Mouse (Mus musculus) heart, embryonic 14.5 days (tissue): Measurements from ENCODE around the gene Ndufb4. TPM values are rescaled to one million over a fixed set of nuclear protein-coding genes. Genes with fewer than 3 reads are reported as not detected.

Experiments used
- ATAC-seq: fragments of 200-750 bp; cut with Nextera tagmentation; 2 replicates; pipeline ENCODE4 v1.8.0; 2017; ENCODE audit warnings: low read depth, moderate TSS enrichment; ENCODE audit not compliant: insufficient number of reproducible peaks, insufficient read depth, low FRiP score
- H3K27ac ChIP-seq, 2 experiments: fragments of 200-500 bp in 1 of 2; fragments of 300-500 bp in 1 of 2; sonication (generic) in 1 of 2; replicated peaks in 1 of 2; 2 replicates each; pipeline ENCODE4 v1.5.1; 2012 to 2014; ENCODE audit warnings: low read depth in 2 of 2, low read length in 2 of 2, control low read depth in 1 of 2, mild to moderate bottlenecking in 1 of 2, mixed read lengths in 1 of 2; ENCODE audit not compliant: control insufficient read depth in 1 of 2, insufficient read depth in 1 of 2
- H3K27me3 ChIP-seq: fragments of 300-500 bp; sonication (generic); 2 replicates; pipeline ENCODE4 v1.6.1; 2014; ENCODE audit warnings: mild to moderate bottlenecking, low read length, control low read depth; ENCODE audit not compliant: control insufficient read depth, insufficient read depth
- H3K36me3 ChIP-seq: fragments of 300-500 bp; sonication (generic); 2 replicates; pipeline ENCODE4 v1.6.1; 2014; ENCODE audit warnings: mild to moderate bottlenecking, control low read depth, low read length, mixed read lengths; ENCODE audit not compliant: control insufficient read depth, insufficient read depth
- H3K4me1 ChIP-seq, 2 experiments: fragments of 200-500 bp in 1 of 2; fragments of 300-500 bp in 1 of 2; sonication (generic) in 1 of 2; 2 replicates each; pipeline ENCODE4 v1.6.1; 2012 to 2014; ENCODE audit warnings: low read length in 2 of 2, control low read depth in 1 of 2, mixed read lengths in 1 of 2; ENCODE audit not compliant: control insufficient read depth in 2 of 2, insufficient read depth in 2 of 2
- H3K4me2 ChIP-seq: fragments of 300-500 bp; sonication (generic); 2 replicates; pipeline ENCODE4 v1.6.1; 2014; ENCODE audit warnings: mild to moderate bottlenecking, low read length
- H3K4me3 ChIP-seq, 2 experiments: fragments of 200-500 bp in 1 of 2; fragments of 300-500 bp in 1 of 2; sonication (generic) in 1 of 2; 2 replicates each; pipeline ENCODE4 v1.5.1; 2012 to 2014; ENCODE audit warnings: low read length in 2 of 2, mild to moderate bottlenecking in 2 of 2, control low read depth in 1 of 2, low read depth in 1 of 2, moderate library complexity in 1 of 2; ENCODE audit not compliant: control insufficient read depth in 1 of 2, insufficient read depth in 1 of 2
- H3K9ac ChIP-seq: fragments of 300-500 bp; sonication (generic); 2 replicates; pipeline ENCODE4 v1.6.1; 2014; ENCODE audit warnings: mild to moderate bottlenecking, low read length
- H3K9me3 ChIP-seq: fragments of 300-500 bp; sonication (generic); 2 replicates; pipeline ENCODE4 v1.6.1; 2016; ENCODE audit warnings: low read length, control low read depth; ENCODE audit not compliant: control insufficient read depth
- WGBS: fragments of 180-500 bp; shearing (Covaris S2); extraction: QIAGEN DNeasy Blood & Tissue Kit; methylation state at CpG from one replicate; pipeline ENCODE4 v1.1.7; 2014; 5-methylcytosine and 5-hydroxymethylcytosine counted together
- polyA plus RNA-seq: library from polyadenylated mRNA; unstranded; fragments of >200 nt; fragmentation: Nextera tagmentation; extraction: Ambion mirVana; gene quantifications from 2 replicates; pipeline ENCODE4 v1.2.1, GENCODE M21; 2014

Gene Ndufb4
- polyA plus RNA-seq, 1 experiment from 2014 or later = 116 TPM

- H3K27ac ChIP-seq = peak overlapping the region; percentile 65 to 90
- peak overlapping the region; percentile 64 for H3K4me2 ChIP-seq
- no peaks in the 10 kb centered on the region for H3K9me3 ChIP-seq
- peaks cover 6 to 33% of the 10 kb centered on the region in 2 experiments for H3K4me1 ChIP-seq
- H3K36me3 ChIP-seq = no peaks in the 10 kb centered on the region
- peak overlapping the region in 1 of 2 experiments; percentile 86; a peak in 1 of 4 replicates for H3K4me3 ChIP-seq
- H3K27me3 ChIP-seq = no peaks in the 10 kb centered on the region
- no peak overlapping the region for H3K9ac ChIP-seq
- ATAC-seq = no peak
- WGBS = 69% methylated on average over 4 of the region's 4 CpGs
These were observed 690 bp upstream of the Ndufb4 start for GRCm38 (mm10) chr16:37654831-37655455.

GRCm38 (mm10) chr16:37653058-37653457, 1.2 kb downstream of the Ndufb4 start:
- ATAC-seq = no peak
- 69% methylated on average over 1 of the region's 1 CpGs for WGBS
- Histone ChIP-seq H3K4me3 (peak overlapping the region in 1 of 2 experiments; percentile 86; a peak in 2 of 4 replicates), H3K4me2 (peak overlapping the region; percentile 67), H3K9me3 (no peaks in the 10 kb centered on the region), H3K27me3 (no peaks in the 10 kb centered on the region), H3K4me1 (peaks cover 6 to 33% of the 10 kb centered on the region in 2 experiments), H3K27ac (no peak overlapping the region), H3K9ac (peak overlapping the region; percentile 97), H3K36me3 (peaks cover 7% of the 10 kb centered on the region)

- Histone ChIP-seq H3K27ac (no peak overlapping the region), H3K36me3 (peaks cover 11% of the 10 kb centered on the region), H3K4me3 (peak overlapping the region in 1 of 2 experiments; percentile 86; a peak in 1 of 4 replicates), H3K9me3 (no peaks in the 10 kb centered on the region), H3K27me3 (no peaks in the 10 kb centered on the region), H3K4me2 (peak overlapping the region; percentile 67), H3K4me1 (peaks cover 4 to 33% of the 10 kb centered on the region in 2 experiments), H3K9ac (peak overlapping the region; percentile 97)
- ATAC-seq = no peak
- WGBS = 85% methylated on average over 5 of the region's 5 CpGs
These were observed 1.6 kb downstream of the Ndufb4 start for GRCm38 (mm10) chr16:37652654-37653053.

GRCm38 (mm10) chr16:37651467-37651866, 2.8 kb downstream of the Ndufb4 start:
- Histone ChIP-seq H3K4me3 (no peak overlapping the region), H3K4me2 (no peak overlapping the region), H3K9ac (no peak overlapping the region), H3K27ac (no peak overlapping the region), H3K36me3 (peaks cover 23% of the 10 kb centered on the region), H3K27me3 (no peaks in the 10 kb centered on the region), H3K4me1 (peaks cover 4 to 33% of the 10 kb centered on the region in 2 experiments), H3K9me3 (no peaks in the 10 kb centered on the region)
- 64% methylated on average over 5 of the region's 5 CpGs for WGBS
- no peak for ATAC-seq

GRCm38 (mm10) chr16:37649068-37649467, 5.2 kb downstream of the Ndufb4 start:
- 92% methylated on average over 5 of the region's 5 CpGs for WGBS
- H3K9me3 ChIP-seq = no peaks in the 10 kb centered on the region

GRCm38 (mm10) chr16:37647936-37648335, 6.3 kb downstream of the Ndufb4 start:
- Histone ChIP-seq H3K27ac (no peak overlapping the region), H3K4me3 (no peak overlapping the region), H3K36me3 (peaks cover 42% of the 10 kb centered on the region), H3K9me3 (no peaks in the 10 kb centered on the region), H3K9ac (no peak overlapping the region), H3K4me1 (peaks cover 3 to 17% of the 10 kb centered on the region in 2 experiments), H3K4me2 (no peak overlapping the region), H3K27me3 (no peaks in the 10 kb centered on the region)
- WGBS = 76% methylated on average over 8 of the region's 8 CpGs
- no peak for ATAC-seq

More at GRCm38 (mm10) chr16:37649068-37649467, 5.2 kb downstream of the Ndufb4 start:
- H3K27ac ChIP-seq = no peak overlapping the region
- H3K27me3 ChIP-seq = no peaks in the 10 kb centered on the region
- H3K36me3 ChIP-seq = peaks cover 42% of the 10 kb centered on the region
- no peak overlapping the region for H3K4me3 ChIP-seq
- H3K4me1 ChIP-seq = peaks cover 3 to 20% of the 10 kb centered on the region in 2 experiments
- H3K9ac ChIP-seq = no peak overlapping the region
- ATAC-seq = no peak
- no peak overlapping the region for H3K4me2 ChIP-seq

DNA sequence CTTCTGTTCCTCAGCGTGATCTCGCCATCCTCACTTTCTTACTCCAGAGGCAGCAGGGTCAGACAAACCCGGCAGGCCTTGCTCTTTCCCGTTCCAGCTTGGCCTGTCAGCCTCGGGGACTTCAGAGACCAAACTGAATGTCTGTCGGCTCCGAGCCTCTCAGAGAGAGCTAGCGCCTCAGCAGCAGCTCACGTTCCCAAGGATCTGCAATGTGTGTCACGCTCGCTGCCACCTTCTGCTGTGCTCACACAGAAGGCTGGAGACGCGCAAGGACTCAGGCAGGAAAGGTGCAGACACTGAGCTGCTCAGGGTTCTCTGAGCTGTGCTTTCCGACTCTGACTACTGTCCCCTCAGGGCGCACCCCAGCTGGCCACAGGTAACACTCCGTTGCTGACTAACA, 7.2 kb downstream of the Ndufb4 start:
- Histone ChIP-seq H3K4me3 (no peak overlapping the region), H3K9ac (no peak overlapping the region), H3K36me3 (peaks cover 42% of the 10 kb centered on the region), H3K9me3 (no peaks in the 10 kb centered on the region), H3K27me3 (no peaks in the 10 kb centered on the region), H3K27ac (no peak overlapping the region), H3K4me1 (peaks cover 0 to 9% of the 10 kb centered on the region in 2 experiments; a peak in 3 of 4 replicates), H3K4me2 (no peak overlapping the region)
- ATAC-seq = no peak
- 82% methylated on average over 16 of the region's 16 CpGs for WGBS

DNA sequence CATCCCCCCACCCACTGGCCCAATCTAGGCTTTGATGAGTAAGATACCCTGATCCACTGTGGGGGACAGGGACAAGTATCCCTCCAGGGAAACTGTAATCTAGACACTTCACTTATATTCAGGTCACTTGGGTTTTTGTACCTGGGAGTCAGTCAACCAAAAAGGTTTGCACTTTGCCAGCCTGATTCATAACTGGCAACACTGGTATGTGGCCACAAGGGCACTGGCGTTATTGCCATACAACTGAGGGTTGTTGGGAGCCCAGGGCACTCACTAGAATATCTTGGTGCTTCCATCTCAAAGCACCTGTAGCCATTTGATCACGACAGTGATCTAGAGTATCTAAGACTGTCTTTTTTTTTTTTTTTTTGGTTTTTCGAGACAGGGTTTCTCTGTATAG, 8.5 kb downstream of the Ndufb4 start:
- Histone ChIP-seq H3K27ac (no peak overlapping the region), H3K9me3 (no peaks in the 10 kb centered on the region), H3K4me1 (no peaks in the 10 kb centered on the region; a peak in 1 of 4 replicates), H3K9ac (no peak overlapping the region), H3K4me2 (no peak overlapping the region), H3K4me3 (no peak overlapping the region), H3K27me3 (no peaks in the 10 kb centered on the region), H3K36me3 (peaks cover 42% of the 10 kb centered on the region)
- 89% methylated on average over 3 of the region's 3 CpGs for WGBS
- no peak for ATAC-seq
